Mouse (Mus musculus) forebrain, embryonic 16.5 days (tissue): ENCODE results near the gene Gm8677. TPM values are rescaled to one million over a fixed set of nuclear protein-coding genes. Genes with fewer than 3 reads are reported as not detected.
"Not testable (repeated sequence)": the region's sequence is repeated elsewhere in the genome, so short reads cannot be mapped to it uniquely, and the experiment has no call there.

ENCODE experiments used
- ATAC-seq: fragments of 200-750 bp; cut with Nextera tagmentation; 2 replicates; pipeline ENCODE4 v1.8.0; 2017; ENCODE audit warnings: mild to moderate bottlenecking, moderate library complexity
- H3K27ac ChIP-seq: fragments of 300-500 bp; sonication (generic); 2 replicates; pipeline ENCODE4 v1.5.1; 2014; ENCODE audit warnings: low read length, control low read depth
- H3K27me3 ChIP-seq: fragments of 300-500 bp; sonication (generic); replicated peaks from 2 replicates; pipeline ENCODE4 v1.6.1; 2014; ENCODE audit warnings: low read length; ENCODE audit not compliant: control insufficient read depth, insufficient read depth
- H3K36me3 ChIP-seq: fragments of 300-500 bp; sonication (generic); 2 replicates; pipeline ENCODE4 v1.6.1; 2014; ENCODE audit not compliant: control insufficient read depth, insufficient read depth
- H3K4me1 ChIP-seq: fragments of 300-500 bp; sonication (generic); replicated peaks from 2 replicates; pipeline ENCODE4 v1.6.1; 2014; ENCODE audit warnings: low read length; ENCODE audit not compliant: control insufficient read depth, insufficient read depth
- H3K4me2 ChIP-seq: fragments of 300-500 bp; sonication (generic); 2 replicates; pipeline ENCODE4 v1.6.1; 2014; ENCODE audit warnings: mild to moderate bottlenecking, low read length, control low read depth
- H3K4me3 ChIP-seq: fragments of 300-500 bp; sonication (generic); replicated peaks from 2 replicates; pipeline ENCODE4 v1.5.1; 2014; ENCODE audit warnings: mild to moderate bottlenecking, low read length, control low read depth
- H3K9ac ChIP-seq: fragments of 300-500 bp; sonication (generic); replicated peaks from 2 replicates; pipeline ENCODE4 v1.6.1; 2014; ENCODE audit warnings: low read depth, low read length, control low read depth
- H3K9me3 ChIP-seq: fragments of 300-500 bp; sonication (generic); 2 replicates; pipeline ENCODE4 v1.6.1; 2016; ENCODE audit warnings: low read length; ENCODE audit not compliant: control insufficient read depth
- WGBS: fragments of 180-500 bp; shearing (Covaris S2); extraction: QIAGEN DNeasy Blood & Tissue Kit; methylation state at CpG from one replicate; pipeline ENCODE4 v1.1.7; 2014; 5-methylcytosine and 5-hydroxymethylcytosine counted together
- polyA plus RNA-seq: library from polyadenylated mRNA; unstranded; fragments of >200 nt; fragmentation: Nextera tagmentation; extraction: Ambion mirVana; gene quantifications from 2 replicates; pipeline ENCODE4 v1.2.1, GENCODE M21; 2015

Gene Gm8677
- not detected in 2 replicates for polyA plus RNA-seq

- not testable (repeated sequence) for H3K9me3 ChIP-seq, H3K4me3 ChIP-seq, H3K4me1 ChIP-seq, H3K36me3 ChIP-seq, H3K9ac ChIP-seq, H3K27ac ChIP-seq, ATAC-seq, H3K4me2 ChIP-seq, H3K27me3 ChIP-seq
- WGBS: no CpG with 5 or more reads among the region's 1 CpGs
Observed at GRCm38 (mm10) chr7:22534787-22535186, at the start of gene Gm8677. Gene Gm8677 (minus strand): TSS chr7:22534887.

- not testable (repeated sequence) for H3K9me3 ChIP-seq, ATAC-seq, H3K36me3 ChIP-seq, H3K4me3 ChIP-seq, H3K4me1 ChIP-seq, H3K27me3 ChIP-seq, H3K9ac ChIP-seq, H3K27ac ChIP-seq, H3K4me2 ChIP-seq
- no CpG with 5 or more reads among the region's 3 CpGs for WGBS
Observed at GRCm38 (mm10) chr7:22565243-22565642, 30.6 kb upstream of the Gm8677 start, which contains the start of gene Gm4201. Gene Gm4201 (minus strand): TSS chr7:22565343.

- not testable (repeated sequence) for H3K4me1 ChIP-seq, H3K27ac ChIP-seq, H3K36me3 ChIP-seq, H3K27me3 ChIP-seq, H3K9me3 ChIP-seq, H3K4me3 ChIP-seq, ATAC-seq, H3K4me2 ChIP-seq, H3K9ac ChIP-seq
- WGBS: no CpG with 5 or more reads among the region's 3 CpGs
Observed at GRCm38 (mm10) chr7:22522667-22523066, 12.0 kb downstream of the Gm8677 start, which contains the start of gene Vmn1r152. Gene Vmn1r152 (plus strand): TSS chr7:22522967.

GRCm38 (mm10) chr7:22499578-22499977 lies 35.1 kb downstream of the Gm8677 start, which contains the start of gene Vmn1r151:
Gene Vmn1r151 (minus strand): TSS chr7:22499678.
- H3K4me3 ChIP-seq, H3K9me3 ChIP-seq, H3K9ac ChIP-seq, H3K27ac ChIP-seq, H3K27me3 ChIP-seq, ATAC-seq, H3K4me2 ChIP-seq, H3K36me3 ChIP-seq, H3K4me1 ChIP-seq: not testable (repeated sequence)
- 21% methylated on average over 1 of the region's 3 CpGs for WGBS

Other genes starting within 250 kb of the Gm8677 start
- gene Gm4187, start 205.2 kb downstream of the Gm8677 start, polyA plus RNA-seq: not detected in 2 replicates
- not detected in 2 replicates for gene Gm8660, start 163.8 kb downstream of the Gm8677 start, polyA plus RNA-seq
- gene Vmn1r148, start 121.3 kb downstream of the Gm8677 start, polyA plus RNA-seq: not detected in 2 replicates
- not detected in 2 replicates for gene Vmn1r149, start 96.7 kb downstream of the Gm8677 start, polyA plus RNA-seq
- not detected in 2 replicates for gene Gm10665, start 70.8 kb downstream of the Gm8677 start, polyA plus RNA-seq
- gene Vmn1r151, start 35.2 kb downstream of the Gm8677 start, polyA plus RNA-seq: not detected in 2 replicates
- not detected in 2 replicates for gene Vmn1r152, start 11.9 kb downstream of the Gm8677 start, polyA plus RNA-seq
- not detected in 2 replicates for gene Gm4201, start 30.5 kb upstream of the Gm8677 start, polyA plus RNA-seq
- not detected in 2 replicates for gene Gm4565, start 53.2 kb upstream of the Gm8677 start, polyA plus RNA-seq
- gene Vmn1r155, start 123.1 kb upstream of the Gm8677 start, polyA plus RNA-seq: not detected in 2 replicates
- not detected in 2 replicates for gene Gm8693, start 157.4 kb upstream of the Gm8677 start, polyA plus RNA-seq
- not detected in 2 replicates for gene Gm4567, start 184.8 kb upstream of the Gm8677 start, polyA plus RNA-seq
- not detected in 2 replicates for gene Vmn1r157, start 226.8 kb upstream of the Gm8677 start, polyA plus RNA-seq